Mouse (Mus musculus) brain, embryonic 14.5 days (tissue): ENCODE measurements around the gene Arhgap44. TPM values are rescaled to one million over a fixed set of nuclear protein-coding genes. Genes with fewer than 3 reads are reported as not detected.

Experiments used
- DNase-seq: peaks from one replicate; pipeline ENCODE4 v3.0.0-alpha.2; 2011; ENCODE audit warnings: low read depth
- CTCF ChIP-seq: fragments of 200-500 bp; IDR thresholded peaks from 2 replicates; pipeline ENCODE4 v1.5.1; 2012; ENCODE audit warnings: inconsistent platforms, mild to moderate bottlenecking, moderate library complexity, borderline replicate concordance; ENCODE audit not compliant: insufficient read depth, insufficient read length; ENCODE audit errors: extremely low read depth
- POLR2A ChIP-seq: fragments of 200-500 bp; IDR thresholded peaks from 2 replicates; pipeline ENCODE4 v1.6.1; 2012; ENCODE audit warnings: mild to moderate bottlenecking, inconsistent platforms, borderline replicate concordance; ENCODE audit not compliant: poor library complexity, insufficient read depth, insufficient read length, severe bottlenecking; ENCODE audit errors: extremely low read depth
- polyA plus RNA-seq: library from polyadenylated mRNA; depleted of rRNA; stranded (reverse); fragments of >200 nt; gene quantifications from 2 replicates; pipeline ENCODE4 v1.2.3, GENCODE M21; 2012

Gene Arhgap44
- polyA plus RNA-seq, 1 experiment = 12.2 TPM

- DNase-seq = no peak
- TF ChIP-seq POLR2A (no peak), CTCF (no peak)
Observed at GRCm38 (mm10) chr11:65032221-65032620, 130.5 kb downstream of the Arhgap44 start.

DNA sequence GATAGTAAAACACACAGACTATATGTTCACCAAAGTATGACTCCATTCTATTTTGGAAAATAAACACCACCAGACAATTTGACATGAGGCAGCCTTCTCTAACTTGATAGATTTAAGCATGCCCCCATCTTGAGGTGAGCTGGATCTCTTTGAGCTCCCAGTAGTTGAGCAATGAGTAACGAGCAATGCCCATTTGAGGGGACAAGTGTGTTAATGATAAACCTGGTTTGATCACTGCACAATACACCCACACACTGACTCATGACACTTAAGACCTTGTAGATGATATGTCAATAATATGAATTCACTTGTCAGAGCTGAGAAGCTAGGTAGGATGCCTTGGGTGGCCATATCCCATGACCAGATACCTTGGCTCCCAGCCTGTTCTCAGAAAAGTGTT lies 132.6 kb downstream of the Arhgap44 start:
- TF ChIP-seq CTCF (no peak), POLR2A (no peak)
- no peak for DNase-seq

DNA sequence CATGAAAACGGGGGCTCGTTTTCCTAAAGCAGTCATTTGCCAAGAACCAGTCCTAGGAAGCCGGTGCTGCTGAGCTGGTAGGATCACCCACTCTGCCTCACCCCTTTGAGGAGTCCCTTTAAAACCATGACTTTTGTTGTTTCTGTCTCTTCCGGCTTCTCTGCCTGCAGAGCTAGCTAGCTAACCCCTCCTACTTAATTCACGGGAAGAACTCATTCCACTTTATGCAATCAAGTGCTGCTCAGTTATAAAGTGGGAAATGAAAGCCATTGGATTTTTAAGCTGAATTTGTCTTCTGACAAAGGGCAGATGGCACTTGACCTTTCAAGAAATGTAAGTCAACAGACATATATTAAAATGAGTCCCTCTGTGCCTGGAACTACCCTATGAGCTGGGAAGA lies 134.7 kb downstream of the Arhgap44 start:
- no peak for TF ChIP-seq POLR2A
- no peak for TF ChIP-seq CTCF
- DNase-seq = no peak

- TF ChIP-seq CTCF = no peak
- TF ChIP-seq POLR2A = no peak
- no peak for DNase-seq
Observed at GRCm38 (mm10) chr11:65022771-65023170, 140.0 kb downstream of the Arhgap44 start.

DNA sequence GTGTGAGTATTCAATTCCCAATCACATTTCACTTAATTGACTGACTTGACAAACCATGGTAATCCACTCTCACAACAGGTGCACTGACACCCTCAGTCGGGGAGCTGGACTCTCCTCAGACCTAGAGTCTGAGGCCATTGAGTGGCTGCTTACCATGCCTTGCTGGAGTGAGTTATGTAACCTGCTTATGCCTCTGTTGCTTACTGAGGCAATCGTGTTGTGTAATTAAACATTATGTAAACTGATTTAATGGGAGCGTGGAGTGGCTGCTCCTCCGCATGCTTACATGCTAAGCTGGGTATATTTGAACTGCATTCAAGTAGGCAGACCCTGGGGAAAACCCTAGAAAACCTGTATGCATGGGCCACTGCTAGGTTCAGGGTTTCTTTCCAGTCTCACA lies 142.0 kb downstream of the Arhgap44 start:
- TF ChIP-seq POLR2A = no peak
- no peak for TF ChIP-seq CTCF

GRCm38 (mm10) chr11:65016754-65017153 lies 146.0 kb downstream of the Arhgap44 start:
- no peak for DNase-seq

More for the DNA sequence above, 142.0 kb downstream of the Arhgap44 start:
- DNase-seq = no peak

GRCm38 (mm10) chr11:65013906-65014305 lies 148.9 kb downstream of the Arhgap44 start:
- TF ChIP-seq CTCF (no peak), POLR2A (no peak)
- DNase-seq = no peak

More at GRCm38 (mm10) chr11:65016754-65017153, 146.0 kb downstream of the Arhgap44 start:
- TF ChIP-seq CTCF = no peak
- no peak for TF ChIP-seq POLR2A

GRCm38 (mm10) chr11:65006047-65006446 lies 156.7 kb downstream of the Arhgap44 start:
- no peak for DNase-seq

DNA sequence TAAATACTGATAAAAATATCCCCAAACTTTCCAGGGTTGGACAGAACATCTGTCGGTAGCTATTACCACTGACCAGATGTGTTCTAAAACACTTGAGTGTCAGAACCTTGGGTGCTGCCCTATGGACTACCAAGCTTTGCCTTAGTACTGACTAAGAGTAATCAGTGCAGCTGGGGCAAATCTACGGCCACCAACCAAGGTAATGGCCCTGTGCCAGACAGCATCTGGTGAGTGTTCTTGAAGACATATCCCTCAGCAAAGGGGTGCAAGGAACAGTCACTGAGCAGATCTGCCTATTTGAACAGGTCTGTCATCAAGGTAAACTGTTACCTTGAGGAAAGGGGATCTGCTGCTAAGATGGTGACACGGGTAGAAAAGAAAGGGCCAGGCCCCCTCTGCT lies 157.9 kb downstream of the Arhgap44 start:
- no peak for DNase-seq
- no peak for TF ChIP-seq POLR2A
- no peak for TF ChIP-seq CTCF

More at GRCm38 (mm10) chr11:65006047-65006446, 156.7 kb downstream of the Arhgap44 start:
- no peak for TF ChIP-seq POLR2A
- TF ChIP-seq CTCF = no peak

GRCm38 (mm10) chr11:65003611-65004010 lies 159.2 kb downstream of the Arhgap44 start:
- no peak for DNase-seq
- no peak for TF ChIP-seq CTCF
- TF ChIP-seq POLR2A = no peak

DNA sequence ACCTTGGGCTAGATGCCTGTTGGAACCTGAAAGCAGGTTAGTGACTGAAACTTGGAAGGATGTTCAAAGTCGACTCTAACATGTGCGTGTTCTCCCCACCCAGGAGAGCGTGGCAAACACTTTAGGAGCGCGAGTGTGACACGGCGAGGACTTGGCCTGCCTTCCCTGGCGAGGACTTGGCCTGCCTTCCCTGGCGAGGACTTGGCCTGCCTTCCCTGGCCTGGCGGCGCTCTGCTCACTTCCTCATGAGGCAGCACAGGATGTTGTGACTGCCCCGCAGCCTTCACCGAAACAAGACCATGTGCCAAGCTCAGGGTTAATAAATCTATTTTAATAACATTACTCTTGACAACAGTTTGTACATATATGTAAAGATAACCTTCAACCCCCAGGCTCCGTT lies 161.0 kb downstream of the Arhgap44 start:
- DNase-seq = no peak
- TF ChIP-seq POLR2A = no peak
- TF ChIP-seq CTCF = no peak

DNA sequence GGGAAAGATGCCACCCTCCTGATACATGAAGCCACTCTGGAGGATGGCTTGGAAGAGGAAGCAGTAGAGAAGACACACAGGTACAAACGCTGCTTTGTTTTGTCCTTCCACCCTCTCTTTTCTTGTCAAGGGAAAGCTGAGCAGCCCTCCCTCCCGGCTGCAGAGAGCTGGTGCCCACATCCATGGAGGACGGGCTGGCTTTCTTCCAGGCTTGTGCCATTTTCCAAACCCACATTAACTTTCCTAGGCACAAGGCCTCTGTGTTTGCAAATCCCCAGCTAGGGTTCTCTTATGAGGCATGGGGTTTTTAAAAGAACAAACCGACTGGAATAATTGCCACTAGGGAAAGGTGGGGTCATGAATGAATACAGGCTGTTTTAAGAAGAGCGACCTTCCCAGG lies 163.1 kb downstream of the Arhgap44 start:
- no peak for TF ChIP-seq CTCF
- DNase-seq = no peak
